Mouse (Mus musculus): ENCODE measurements around the gene Sbno1. TPM values are rescaled to one million over a fixed set of nuclear protein-coding genes. Genes with fewer than 3 reads are reported as not detected.
"Not testable (repeated sequence)": the region's sequence is repeated elsewhere in the genome, so short reads cannot be mapped to it uniquely, and the experiment has no call there.

Gene Sbno1
- polyA plus RNA-seq, 1 experiment from 2014 or later = 88.6 TPM

DNA sequence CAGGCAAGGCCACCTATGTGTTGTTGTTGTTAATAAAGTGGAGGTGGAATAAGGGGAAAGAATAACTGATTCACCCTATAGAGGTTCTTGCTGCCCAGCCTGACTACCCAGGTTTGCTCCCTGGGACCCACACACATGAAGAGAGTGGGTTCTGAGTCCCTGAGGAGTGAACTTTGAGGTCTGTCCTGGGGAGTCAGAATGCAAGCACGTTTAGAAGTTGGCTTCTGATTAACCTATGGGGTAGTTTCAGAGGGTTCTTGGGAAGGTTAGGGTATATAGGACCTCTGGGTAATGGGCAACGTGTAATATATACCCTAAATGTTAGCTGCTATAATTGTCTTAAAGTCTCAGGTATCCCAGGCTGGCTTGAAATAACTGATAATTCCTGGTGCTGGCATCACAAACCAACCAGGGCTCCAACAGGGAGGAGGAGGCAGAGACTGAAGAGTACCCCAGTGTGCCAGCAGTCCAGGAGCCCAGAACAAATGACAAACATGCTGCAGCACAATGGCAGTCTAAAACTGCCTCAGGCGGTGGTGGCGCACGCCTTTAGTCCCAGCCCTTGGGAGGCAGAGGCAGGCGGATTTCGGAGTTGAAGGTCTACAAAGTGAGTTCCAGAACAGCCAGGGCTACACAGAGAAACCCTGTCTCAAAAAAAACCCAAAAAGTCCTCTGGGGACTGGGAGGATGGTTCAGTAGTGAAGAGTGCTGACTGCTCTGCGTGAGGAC, 36.7 kb upstream of the Sbno1 start:
- H3K27me3 ChIP-seq (ENCODE audit: insufficient read depth, low read length) = no peaks in the 10 kb centered on the region
- no peak overlapping the region for H3K27ac ChIP-seq (ENCODE audit: low read depth)
- H3K4me2 ChIP-seq = no peak overlapping the region
- no peak overlapping the region for H3K9ac ChIP-seq
- no peaks in the 10 kb centered on the region for H3K4me1 ChIP-seq (ENCODE audit: insufficient read depth)
- no peak for DNase-seq
- no peak for ATAC-seq (ENCODE audit: insufficient read depth)
- H3K36me3 ChIP-seq (ENCODE audit: insufficient read depth) = peaks cover 61% of the 10 kb centered on the region
- TF ChIP-seq CTCF (IDR thresholded peaks at IDR 0.05; ENCODE audit: low read depth) = no peak
- no peak overlapping the region for H3K4me3 ChIP-seq (ENCODE audit: low read depth, low read length)
- 84% methylated on average over 8 of the region's 8 CpGs for WGBS
- no peaks in the 10 kb centered on the region for H3K9me3 ChIP-seq (ENCODE audit: low read depth, low read length)

GRCm38 (mm10) chr5:124460922-124461321, 35.1 kb upstream of the Sbno1 start:
- ATAC-seq (ENCODE audit: insufficient read depth) = not testable (repeated sequence)

DNA sequence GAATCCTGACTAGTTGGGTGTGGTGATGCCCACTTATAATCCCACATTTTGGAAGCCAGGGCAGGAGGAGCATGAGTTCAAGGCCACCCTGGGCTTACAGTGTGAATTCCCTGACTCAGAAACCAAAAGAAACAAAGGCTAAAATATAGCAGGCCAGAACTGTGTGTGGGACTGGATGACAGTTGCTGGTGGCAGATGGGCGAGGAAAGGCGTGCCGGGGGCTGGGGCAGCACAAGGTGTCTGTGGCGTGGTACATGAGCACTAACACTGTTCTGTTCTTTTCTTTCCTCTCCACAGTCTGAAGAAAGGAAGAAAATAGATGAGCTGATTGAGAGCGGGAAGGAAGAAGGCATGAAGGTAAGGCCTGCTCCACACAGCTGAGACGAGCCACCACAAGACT, 31.0 kb upstream of the Sbno1 start:
- Histone ChIP-seq H3K27ac (ENCODE audit: low read depth) (no peak overlapping the region), H3K4me3 (ENCODE audit: low read depth, low read length) (no peak overlapping the region), H3K36me3 (ENCODE audit: insufficient read depth) (peaks cover 97% of the 10 kb centered on the region), H3K4me2 (no peak overlapping the region), H3K27me3 (ENCODE audit: insufficient read depth, low read length) (no peaks in the 10 kb centered on the region), H3K4me1 (ENCODE audit: insufficient read depth) (no peaks in the 10 kb centered on the region), H3K9me3 (ENCODE audit: low read depth, low read length) (no peaks in the 10 kb centered on the region), H3K9ac (no peak overlapping the region)
- no peak for TF ChIP-seq CTCF (IDR thresholded peaks at IDR 0.05; ENCODE audit: low read depth)
- ATAC-seq (ENCODE audit: insufficient read depth) = no peak
- DNase-seq = no peak
- WGBS = 95% methylated on average over 6 of the region's 6 CpGs

More at GRCm38 (mm10) chr5:124460922-124461321, 35.1 kb upstream of the Sbno1 start:
- H3K9ac ChIP-seq; H3K27me3 ChIP-seq (ENCODE audit: insufficient read depth, low read length); H3K9me3 ChIP-seq (ENCODE audit: low read depth, low read length); H3K27ac ChIP-seq (ENCODE audit: low read depth); H3K4me3 ChIP-seq (ENCODE audit: low read depth, low read length); DNase-seq; H3K4me2 ChIP-seq; H3K4me1 ChIP-seq (ENCODE audit: insufficient read depth): not testable (repeated sequence)
- peaks cover 77% of the 10 kb centered on the region for H3K36me3 ChIP-seq (ENCODE audit: insufficient read depth)
- 90% methylated on average over 14 of the region's 14 CpGs for WGBS

GRCm38 (mm10) chr5:124454082-124454419, 28.2 kb upstream of the Sbno1 start:
- TF ChIP-seq CTCF (IDR thresholded peaks at IDR 0.05; ENCODE audit: low read depth) = no peak
- H3K27me3 ChIP-seq (ENCODE audit: insufficient read depth, low read length) = no peaks in the 10 kb centered on the region
- H3K4me1 ChIP-seq (ENCODE audit: insufficient read depth) = peaks cover 3% of the 10 kb centered on the region; the same call in 1 of the 2 replicates
- ATAC-seq (ENCODE audit: insufficient read depth) (no peak), DNase-seq (no peak)
- no peak overlapping the region for H3K4me2 ChIP-seq
- 81% methylated on average over 1 of the region's 1 CpGs for WGBS
- no peak overlapping the region for H3K4me3 ChIP-seq (ENCODE audit: low read depth, low read length)
- no peak overlapping the region for H3K9ac ChIP-seq
- peaks cover 99% of the 10 kb centered on the region for H3K36me3 ChIP-seq (ENCODE audit: insufficient read depth)
- H3K27ac ChIP-seq (ENCODE audit: low read depth) = no peak overlapping the region
- H3K9me3 ChIP-seq (ENCODE audit: low read depth, low read length) = no peaks in the 10 kb centered on the region

GRCm38 (mm10) chr5:124453339-124454081, 27.7 kb upstream of the Sbno1 start:
- no peak overlapping the region for H3K4me3 ChIP-seq (ENCODE audit: low read depth, low read length)

DNA sequence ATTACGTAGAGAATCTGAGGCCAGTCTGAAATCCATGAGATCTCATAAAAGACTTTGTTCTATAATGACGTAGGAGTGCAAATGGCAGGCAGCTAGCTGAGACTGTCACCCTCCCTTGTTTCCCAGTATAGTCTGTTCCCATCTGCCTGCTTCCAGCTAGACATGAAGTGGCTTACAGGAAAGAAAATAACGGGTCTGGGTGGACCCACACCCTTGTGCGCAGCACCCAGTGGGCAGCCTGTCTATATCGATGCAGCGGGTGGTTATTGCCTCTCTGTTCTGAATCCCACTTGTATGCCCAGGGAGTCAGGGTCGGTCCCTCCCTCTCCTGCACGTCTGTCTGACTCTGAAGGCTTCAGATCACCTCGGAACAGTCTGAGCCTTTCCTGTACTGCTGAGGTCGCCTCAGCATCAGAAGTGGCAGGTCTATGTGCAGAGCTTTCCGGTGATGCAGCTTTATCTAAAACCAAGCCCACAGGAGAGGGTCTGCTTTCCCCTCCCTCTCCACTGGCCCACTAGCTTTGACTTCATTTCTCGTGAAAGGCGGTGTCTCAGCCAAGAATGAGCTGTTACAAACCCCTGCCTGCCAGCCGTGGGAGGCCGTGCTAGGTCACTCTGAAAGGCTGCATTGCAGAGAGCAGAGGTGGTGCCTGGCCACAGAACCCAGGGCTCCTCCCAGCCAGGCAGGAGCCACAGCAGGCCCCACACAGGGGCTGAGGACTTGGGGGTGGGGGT, 26.9 kb upstream of the Sbno1 start:
- peaks cover 99% of the 10 kb centered on the region for H3K36me3 ChIP-seq (ENCODE audit: insufficient read depth)
- no peak for ATAC-seq (ENCODE audit: insufficient read depth)
- no peaks in the 10 kb centered on the region for H3K27me3 ChIP-seq (ENCODE audit: insufficient read depth, low read length)
- no peaks in the 10 kb centered on the region for H3K9me3 ChIP-seq (ENCODE audit: low read depth, low read length)
- 82% methylated on average over 15 of the region's 15 CpGs for WGBS
- no peak overlapping the region for H3K27ac ChIP-seq (ENCODE audit: low read depth)
- DNase-seq = no peak
- peaks cover 3% of the 10 kb centered on the region; the same call in 1 of the 2 replicates for H3K4me1 ChIP-seq (ENCODE audit: insufficient read depth)
- TF ChIP-seq CTCF (IDR thresholded peaks at IDR 0.05; ENCODE audit: low read depth) = no peak
- no peak overlapping the region for H3K4me3 ChIP-seq (ENCODE audit: low read depth, low read length)
- no peak overlapping the region; the same call in 1 of the 2 replicates for H3K9ac ChIP-seq
- no peak overlapping the region for H3K4me2 ChIP-seq

More at GRCm38 (mm10) chr5:124453339-124454081, 27.7 kb upstream of the Sbno1 start:
- ATAC-seq (ENCODE audit: insufficient read depth) (no peak), DNase-seq (no peak)
- no peak for TF ChIP-seq CTCF (IDR thresholded peaks at IDR 0.05; ENCODE audit: low read depth)
- Histone ChIP-seq H3K9ac (no peak overlapping the region), H3K4me1 (ENCODE audit: insufficient read depth) (peaks cover 3% of the 10 kb centered on the region; the same call in 1 of the 2 replicates), H3K9me3 (ENCODE audit: low read depth, low read length) (no peaks in the 10 kb centered on the region), H3K4me2 (no peak overlapping the region), H3K27ac (ENCODE audit: low read depth) (no peak overlapping the region), H3K36me3 (ENCODE audit: insufficient read depth) (peaks cover 99% of the 10 kb centered on the region), H3K27me3 (ENCODE audit: insufficient read depth, low read length) (no peaks in the 10 kb centered on the region)
- 83% methylated on average over 13 of the region's 13 CpGs for WGBS

Data from lung, embryonic 14.5 days (tissue).